Mouse (Mus musculus) heart, postnatal 10 days (tissue): ENCODE results near the gene Sult6b1. TPM values are rescaled to one million over a fixed set of nuclear protein-coding genes. Genes with fewer than 3 reads are reported as not detected.

Experiments used
- DNase-seq, 2 experiments: peaks; one replicate each; pipeline ENCODE4 v3.0.0; 2021
- intact Hi-C: fragments of 180-260 bp; cut with DNase I; formaldehyde crosslinking; loops from one replicate; pipeline ENCODE4 v1.15.1; 2025
- total RNA-seq, 2 experiments: library from RNA; stranded (reverse); gene quantifications; 2 replicates each; pipeline ENCODE4 v1.2.3; 2021

Gene Sult6b1
- total RNA-seq, 2 experiments from 2014 or later: not detected

DNA sequence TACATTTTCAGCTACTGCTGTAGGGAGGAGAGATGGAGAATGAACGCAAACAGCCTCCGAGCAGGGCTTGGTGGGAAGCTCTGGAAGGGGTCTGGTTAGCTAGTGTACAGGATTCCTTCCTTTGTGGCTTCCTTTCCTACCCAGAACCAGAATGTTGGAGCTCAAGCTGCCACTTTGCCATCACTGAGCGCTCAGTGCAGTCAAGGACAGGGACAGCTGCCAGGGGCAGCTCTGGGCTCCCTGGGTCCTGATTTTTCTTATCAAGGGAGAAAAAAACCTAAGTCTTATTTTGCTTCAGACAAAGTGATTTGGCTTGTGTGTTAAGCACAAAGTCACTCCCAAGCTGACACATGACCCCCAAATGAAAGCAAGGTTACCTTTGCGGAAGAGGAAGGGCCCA is 18.2 kb downstream of the Sult6b1 start:
- DNase-seq: no peak
- intact Hi-C loops: no loop called here

DNA sequence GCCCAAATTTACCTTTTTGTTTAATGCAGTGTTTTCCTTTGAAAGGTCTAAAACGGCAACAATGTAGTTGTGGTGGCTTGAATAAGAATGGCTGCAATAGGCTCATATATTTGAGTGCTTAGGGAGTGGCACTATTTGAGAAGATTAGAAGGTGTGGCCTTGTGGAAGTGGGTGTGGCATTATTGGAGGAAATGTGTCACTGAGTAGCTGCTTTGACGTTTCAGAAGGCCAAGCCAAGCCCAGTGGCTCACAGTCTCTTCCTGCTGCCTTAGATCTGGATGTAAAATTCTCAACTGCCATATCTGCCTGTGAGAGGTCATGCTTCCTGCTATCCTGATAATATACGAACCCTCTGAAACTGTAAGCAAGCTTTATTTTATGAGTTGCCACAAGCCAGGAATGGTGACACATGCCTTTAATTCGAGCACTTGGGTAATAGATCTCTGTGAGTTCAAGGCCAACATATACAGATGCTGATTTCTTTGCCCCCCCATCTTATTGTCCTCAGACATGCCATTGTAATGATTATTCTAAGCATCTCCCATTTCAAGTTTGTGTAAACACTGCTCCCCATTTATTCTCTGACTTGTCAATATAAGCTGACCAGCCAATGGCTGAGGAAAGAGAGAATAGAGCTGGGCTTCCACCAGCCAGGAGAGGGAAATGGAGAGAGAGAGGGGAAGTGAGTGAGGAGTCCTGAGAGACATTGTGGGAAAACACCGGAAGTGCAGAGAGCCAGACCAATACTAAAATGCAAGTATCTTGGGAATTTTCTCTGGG is 21.3 kb downstream of the Sult6b1 start:
- intact Hi-C loops: no loop called here
- no peak for DNase-seq

GRCm38 (mm10) chr17:78883291-78883690 is 23.5 kb downstream of the Sult6b1 start:
- no peak for DNase-seq

GRCm38 (mm10) chr17:78882401-78883112 is 24.2 kb downstream of the Sult6b1 start, which contains the start of gene Eif2ak2:
TSS of gene Eif2ak2 (minus strand) at chr17:78882573.
- intact Hi-C loops: no loop called here
- peak; percentile 89 for DNase-seq

More at GRCm38 (mm10) chr17:78883291-78883690, 23.5 kb downstream of the Sult6b1 start:
- intact Hi-C loops: no loop called here

DNA sequence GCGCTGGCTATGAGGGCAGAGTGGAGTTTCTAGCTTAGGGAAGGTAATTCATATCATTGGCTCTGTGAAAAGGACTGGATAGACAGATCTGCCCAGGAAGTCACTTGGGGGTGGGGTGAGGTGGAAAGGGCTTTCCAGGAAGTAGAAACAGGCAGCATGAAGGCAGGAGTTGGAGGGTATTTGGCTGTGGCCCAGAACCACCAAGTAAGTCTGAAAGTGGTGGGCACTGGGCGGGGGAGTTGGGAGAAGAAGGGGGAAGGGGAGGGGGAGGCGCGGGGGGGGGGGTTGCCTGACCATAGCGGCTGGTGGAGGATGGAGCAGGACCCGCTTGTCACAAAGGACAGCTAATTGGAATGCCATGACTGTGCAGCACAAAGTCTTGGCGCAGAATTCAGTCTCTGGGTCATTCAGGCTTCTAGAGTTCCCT is 24.9 kb downstream of the Sult6b1 start:
- intact Hi-C loops: no loop called here
- DNase-seq: peak in 1 of 2 experiments; percentile 32

DNA sequence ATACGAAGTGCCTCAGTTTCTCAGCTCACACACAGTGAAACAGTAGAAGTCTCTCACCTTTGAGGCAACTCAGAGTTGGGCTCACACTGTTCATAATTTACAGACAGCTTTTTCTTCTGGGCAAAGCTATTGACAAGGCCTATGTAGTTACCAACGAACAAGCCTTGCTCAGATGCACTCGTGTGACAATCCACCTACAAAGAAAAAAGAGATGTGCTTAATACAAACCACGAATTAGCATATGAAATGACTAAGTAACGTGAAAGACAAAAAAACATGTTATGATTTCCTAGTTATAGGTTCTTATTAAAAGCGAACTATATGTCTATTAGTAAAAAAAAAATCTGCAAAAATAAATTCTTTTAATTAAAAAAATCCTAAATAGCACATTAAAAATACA is 32.9 kb downstream of the Sult6b1 start:
- no peak for DNase-seq
- intact Hi-C loops: no loop called here

DNA sequence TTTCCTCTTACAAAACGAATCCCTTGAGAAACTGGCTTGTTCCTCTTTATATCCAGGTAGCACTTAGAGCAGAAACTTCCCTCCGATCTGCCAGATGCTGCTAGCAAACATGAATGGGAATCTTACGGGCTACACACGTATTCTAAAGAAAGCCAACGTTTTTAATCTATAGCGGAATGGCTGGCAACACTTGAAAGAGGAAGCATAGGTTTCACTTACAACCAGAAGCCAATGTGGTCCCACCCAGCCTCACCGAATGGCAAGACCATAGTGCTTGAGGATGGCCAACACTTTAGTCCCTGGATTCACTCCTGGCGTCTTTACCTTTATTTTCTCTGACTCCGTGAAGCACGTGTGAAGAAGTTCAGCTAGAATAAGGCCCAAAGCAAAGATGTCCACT is 50.5 kb downstream of the Sult6b1 start:
- intact Hi-C loops: no loop called here
- DNase-seq: no peak

GRCm38 (mm10) chr17:78842271-78842928 is 64.4 kb downstream of the Sult6b1 start:
- no peak for DNase-seq
- intact Hi-C loops: no loop called here

DNA sequence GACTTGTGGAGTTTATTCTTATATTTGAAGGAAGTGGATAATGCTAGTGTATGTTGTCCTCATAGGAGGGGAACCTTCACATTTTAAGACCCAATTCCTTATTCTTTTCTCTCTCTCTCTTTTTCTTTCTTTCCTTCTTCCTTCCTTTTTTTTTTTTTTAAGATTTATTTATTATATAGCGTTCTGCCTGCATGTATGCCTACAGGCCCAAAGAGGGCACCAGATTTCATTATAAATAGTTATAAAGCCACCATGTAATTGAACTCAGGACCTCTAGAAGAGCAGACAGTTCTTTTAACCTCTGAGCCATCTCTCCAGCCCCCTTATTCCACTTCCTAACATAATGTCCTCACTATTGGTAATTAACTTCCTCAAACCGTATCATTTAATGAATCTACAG is 70.7 kb downstream of the Sult6b1 start:
- intact Hi-C loops: loop anchor here (5.0 kb wide), 1 partner anchor 81 kb away; the partner anchor contains the start of gene Cebpzos
- DNase-seq: no peak

DNA sequence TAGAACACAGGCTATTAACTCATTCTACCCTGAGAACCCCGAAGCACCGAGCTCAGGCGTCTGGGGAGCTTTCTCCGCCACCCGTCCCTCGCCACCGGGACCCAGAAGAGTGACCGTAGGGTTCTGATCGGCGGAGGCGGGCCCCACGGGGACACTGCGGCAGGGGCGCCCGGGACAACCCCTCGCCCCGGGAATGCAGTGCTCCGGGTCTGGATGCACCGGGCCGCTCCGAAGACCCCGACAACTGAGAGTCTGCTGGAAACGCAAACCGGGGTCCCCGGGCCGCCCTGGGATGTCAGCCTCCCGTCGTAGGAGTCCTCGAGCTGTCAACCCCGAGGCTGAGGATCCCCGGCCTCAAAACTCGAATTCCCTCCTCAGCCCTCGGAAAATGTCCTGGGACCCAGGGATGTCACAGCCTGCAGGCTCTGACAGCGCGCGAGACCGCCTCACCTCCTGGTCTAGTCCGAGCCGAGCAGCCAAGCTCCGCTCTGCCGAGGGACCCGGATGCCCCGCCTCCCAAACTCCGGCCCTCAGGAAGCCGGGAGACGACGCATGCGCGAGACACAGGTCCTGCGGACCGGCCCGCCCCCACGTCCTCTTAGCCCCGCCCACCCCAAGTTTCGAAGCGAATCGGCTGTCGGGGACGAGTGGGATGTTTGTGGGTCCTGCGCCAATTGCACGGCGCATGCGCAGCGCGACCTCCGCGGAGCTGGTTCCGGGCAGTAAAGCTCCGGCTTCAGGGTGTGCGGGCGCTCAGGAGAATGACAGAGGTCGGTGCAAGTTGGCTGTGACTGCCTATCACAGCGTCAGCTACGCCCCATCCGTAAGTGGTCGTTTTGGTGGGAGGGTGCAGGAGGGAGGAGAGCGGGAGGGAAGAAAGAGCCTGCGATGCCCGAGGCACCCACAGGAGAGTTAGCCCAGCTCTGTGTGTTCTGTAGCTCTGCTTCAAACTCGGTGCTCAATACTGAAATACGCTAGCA is 71.6 kb downstream of the Sult6b1 start, which contains the start of the genes Heatr5b and Gpatch11:
TSS of gene Heatr5b (minus strand) at position 509 of the 980 bp plus-strand sequence.
TSS of gene Gpatch11 (plus strand) at position 712 of the 980 bp plus-strand sequence.
- intact Hi-C loops: loop anchor here (5.0 kb wide), 1 partner anchor 82 kb away; the partner anchor contains the start of gene Cebpzos
- DNase-seq: peak; percentile 99

Other genes starting within 250 kb of the Sult6b1 start
- 10 to 100 TPM; 40.1 to 42.4 TPM for gene Strn, start 169.8 kb downstream of the Sult6b1 start, total RNA-seq
- gene Heatr5b, start 71.6 kb downstream of the Sult6b1 start, total RNA-seq: 10 to 100 TPM; 31.7 to 35.5 TPM
- gene Gpatch11, start 71.4 kb downstream of the Sult6b1 start, total RNA-seq: 10 to 100 TPM; 25.9 to 30.0 TPM
- gene Eif2ak2, start 24.4 kb downstream of the Sult6b1 start, total RNA-seq: 10 to 100 TPM; 13.3 to 13.9 TPM
- 10 to 100 TPM; 41.6 to 52.5 TPM for gene Cebpzos, start 9.5 kb upstream of the Sult6b1 start, total RNA-seq
- 10 to 100 TPM; 19.1 to 21.0 TPM for gene Cebpz, start 30.1 kb upstream of the Sult6b1 start, total RNA-seq
- gene Ndufaf7, start 30.1 kb upstream of the Sult6b1 start, total RNA-seq: 10 to 100 TPM; 51.6 to 53.1 TPM
- 10 to 100 TPM; 29.4 to 30.0 TPM for gene Prkd3, start 113.8 kb upstream of the Sult6b1 start, total RNA-seq
- 10 to 100 TPM; 13.7 to 15.9 TPM for gene Qpct, start 144.9 kb upstream of the Sult6b1 start, total RNA-seq